Mouse (Mus musculus) C2C12 (cell line): ENCODE measurements around the gene AI661453.

ENCODE experiments used
- CTCF ChIP-seq: IDR thresholded peaks from one replicate; pipeline ENCODE4 v1.5.1; 2011; ENCODE audit not compliant: control insufficient read depth, insufficient read depth, insufficient read length
- MYOG ChIP-seq: IDR thresholded peaks from one replicate; pipeline ENCODE4 v1.6.1; 2011; ENCODE audit not compliant: control insufficient read depth, insufficient read length; ENCODE audit errors: extremely low read depth

- no peak for TF ChIP-seq CTCF
- TF ChIP-seq MYOG, result no peak
Observed at GRCm38 (mm10) chr17:47501531-47501930, 65.1 kb downstream of the AI661453 start.
